Mouse (Mus musculus) cerebellum, postnatal 4 days (tissue): ENCODE data around the gene B4galnt4.

Experiments used
- DNase-seq, 2 experiments: peaks; one replicate each; pipeline ENCODE4 v3.0.0; 2022; ENCODE audit warnings: low spot score in 2 of 2, mixed read lengths in 1 of 2

B4galnt4 gene

DNA sequence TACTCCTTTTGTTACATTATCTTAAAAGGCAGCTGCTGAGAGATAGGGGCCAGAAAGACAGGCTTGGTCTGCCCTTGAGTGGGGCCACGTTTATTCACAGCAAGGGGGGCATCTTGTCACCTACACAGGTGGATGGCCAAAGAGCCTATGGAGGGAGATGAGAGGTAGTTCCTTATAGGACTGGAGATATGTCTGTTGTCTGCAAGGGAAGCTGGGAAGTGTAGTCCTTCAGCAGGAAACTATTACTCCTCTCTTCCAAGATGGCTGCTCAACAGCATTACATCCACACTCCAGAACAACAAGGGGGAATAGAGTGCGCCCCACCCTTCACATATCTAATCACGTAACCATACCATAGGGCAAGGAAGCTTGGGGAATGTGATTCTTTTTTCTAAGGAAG, 58.6 kb downstream of the B4galnt4 start:
- no peak for DNase-seq

DNA sequence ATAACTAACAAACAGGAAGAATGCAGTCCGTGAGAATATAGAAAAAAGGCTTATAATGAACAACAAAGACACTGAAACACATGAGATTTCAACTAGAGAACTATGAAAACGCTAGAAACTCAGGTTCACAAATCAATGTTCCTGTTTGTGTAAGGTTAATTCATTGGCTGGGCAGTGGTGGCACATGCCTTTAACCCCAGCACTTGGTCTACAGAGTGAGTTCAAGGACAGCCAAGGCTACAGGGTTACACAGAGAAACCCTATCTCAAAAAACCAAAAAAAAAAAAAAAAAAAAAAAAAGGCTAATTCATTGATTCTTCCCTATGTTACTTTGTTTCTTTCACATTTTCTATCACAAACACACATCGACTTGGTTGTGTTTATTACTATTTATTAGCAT, 59.7 kb downstream of the B4galnt4 start:
- DNase-seq: no peak

DNA sequence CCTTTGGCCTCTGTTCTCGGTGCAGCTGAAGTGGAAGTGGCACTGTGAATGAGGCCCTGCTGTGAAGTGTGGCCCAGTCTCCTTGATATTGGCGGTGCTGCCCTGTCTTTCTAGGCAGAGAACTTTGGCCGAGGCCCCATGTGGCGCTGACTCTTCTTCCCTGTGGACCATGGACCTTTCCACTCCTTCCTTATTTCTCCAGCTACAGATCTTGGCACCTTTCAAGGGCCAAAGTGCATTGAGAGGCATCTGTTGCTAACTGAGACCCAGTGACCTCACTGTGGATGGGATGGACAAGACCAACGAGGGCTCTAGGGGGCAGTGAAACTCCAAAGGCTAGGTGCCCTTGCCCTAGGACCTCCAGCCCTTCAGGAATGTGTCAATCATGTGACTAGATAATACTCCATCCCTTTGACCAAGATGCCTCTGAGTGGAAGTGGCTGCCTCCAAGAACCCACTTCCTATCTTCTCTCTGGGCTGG, 60.2 kb downstream of the B4galnt4 start:
- DNase-seq: no peak
